Mouse (Mus musculus): ENCODE measurements around the gene Dpf2.

Gene Dpf2

DNA sequence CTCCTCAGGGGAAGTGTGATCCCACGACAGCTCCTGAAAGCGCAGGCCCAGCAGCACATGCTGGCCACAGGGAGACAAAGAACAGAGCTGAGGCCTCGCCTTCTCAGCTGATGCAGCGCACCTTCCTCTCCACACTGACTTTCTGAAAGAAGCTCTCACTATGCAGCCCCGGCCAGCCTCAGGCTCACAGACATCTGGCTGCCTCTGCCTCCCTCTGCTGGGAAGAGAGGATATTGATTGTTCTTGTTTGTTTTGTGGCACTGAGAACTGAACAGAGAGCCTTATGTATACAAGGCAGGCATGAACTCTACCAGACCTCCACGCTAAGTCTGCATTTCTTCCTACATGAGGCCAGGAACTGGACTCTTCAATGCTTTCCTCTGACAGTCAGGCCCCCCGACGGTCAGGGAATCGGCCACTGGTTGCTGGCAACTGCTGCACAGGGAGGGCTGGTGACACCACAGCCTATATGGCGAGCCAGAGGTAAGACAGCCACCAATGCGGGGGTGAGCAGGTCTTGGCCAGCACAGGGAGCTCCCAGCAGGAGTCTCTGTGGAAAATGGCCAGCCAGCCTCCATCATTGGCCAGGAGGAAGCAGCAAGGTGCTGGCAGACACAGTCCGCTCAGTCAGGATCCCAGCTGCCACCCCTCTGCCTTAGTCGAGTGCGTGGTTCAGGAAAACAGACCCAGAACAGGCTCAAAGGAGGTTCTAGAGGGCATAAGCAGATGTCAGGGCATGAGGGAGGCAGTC is 50.3 kb downstream of the Dpf2 start:
- DNase-seq = peak; percentile 89

DNA sequence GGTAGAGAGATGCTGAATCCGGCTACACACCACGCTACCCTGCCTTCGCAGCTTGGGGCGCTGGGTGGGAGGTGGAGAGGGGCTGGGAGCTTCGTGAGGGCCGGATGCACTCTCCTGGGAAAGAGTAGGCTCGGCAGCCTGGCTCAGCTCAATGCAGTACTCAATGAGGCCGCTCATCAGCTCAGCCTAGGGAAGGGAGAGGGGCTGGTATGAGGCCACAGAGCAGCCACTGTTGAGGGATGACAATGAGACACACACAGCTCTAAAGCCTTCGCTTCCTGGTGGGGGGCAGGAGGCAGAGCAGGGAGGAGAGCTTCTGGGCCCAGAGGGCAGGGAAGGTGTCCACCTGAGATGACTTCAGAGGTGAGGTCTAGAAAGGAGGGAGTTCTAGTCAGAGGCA is 56.2 kb downstream of the Dpf2 start:
- no peak for DNase-seq

DNA sequence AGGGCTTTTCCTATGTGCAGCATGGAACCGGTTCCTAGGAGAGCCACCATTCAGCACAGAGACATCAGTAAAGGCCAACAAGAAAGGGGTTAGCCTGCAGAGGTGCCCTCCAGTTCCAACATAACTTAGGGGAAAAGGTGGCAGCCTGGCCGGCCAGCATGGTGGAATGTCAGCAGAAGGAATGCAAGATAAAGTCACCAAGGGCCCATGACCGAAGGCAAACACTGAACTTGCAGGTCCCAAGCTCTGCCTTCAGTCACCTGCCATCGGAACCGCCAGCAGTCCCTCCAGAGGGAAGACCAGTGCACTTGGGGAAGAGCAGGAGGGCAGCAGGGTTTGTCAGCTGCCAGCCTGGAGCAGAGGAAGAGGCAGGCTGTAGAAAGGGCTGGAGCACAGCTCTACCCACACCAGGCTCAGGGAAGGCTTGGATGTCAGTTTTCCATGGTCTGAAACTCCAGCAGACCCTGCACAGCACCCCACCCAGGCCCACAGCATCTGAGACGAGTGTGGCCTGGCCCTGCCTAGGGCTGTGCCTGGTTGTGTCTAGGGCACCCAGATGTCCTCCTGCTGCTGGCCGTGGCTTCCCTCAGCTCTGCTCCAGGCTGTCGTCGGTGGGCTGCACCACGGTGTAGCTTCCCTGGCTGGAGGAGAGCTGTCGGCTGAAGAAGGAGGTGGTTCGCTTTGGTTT is 60.6 kb downstream of the Dpf2 start:
- peak; percentile 93 for DNase-seq

DNA sequence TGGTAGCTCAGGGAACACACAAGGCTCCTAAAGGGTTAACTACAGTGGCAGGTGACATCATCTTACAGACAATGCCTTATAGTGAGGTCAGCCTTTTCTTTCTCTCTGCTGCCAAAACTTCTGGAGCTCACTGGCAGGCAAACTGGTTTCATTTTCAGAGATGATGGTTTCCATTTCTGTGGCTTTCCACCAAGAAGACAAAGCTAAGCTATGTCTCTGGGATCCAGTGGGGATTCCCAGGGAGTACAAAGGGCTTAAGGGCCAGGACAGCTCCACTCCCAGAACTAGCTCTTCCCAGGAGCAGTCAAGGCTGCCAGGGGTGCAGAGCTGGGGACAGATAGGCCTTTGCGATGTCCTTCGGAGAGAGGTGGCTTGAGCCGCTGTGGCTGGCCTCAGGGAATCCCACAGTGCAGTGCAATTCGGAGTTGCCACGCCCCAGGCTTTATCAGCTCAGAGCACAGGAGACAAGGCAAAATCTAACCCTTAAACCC is 61.3 kb downstream of the Dpf2 start:
- DNase-seq = peak; percentile 96

DNA sequence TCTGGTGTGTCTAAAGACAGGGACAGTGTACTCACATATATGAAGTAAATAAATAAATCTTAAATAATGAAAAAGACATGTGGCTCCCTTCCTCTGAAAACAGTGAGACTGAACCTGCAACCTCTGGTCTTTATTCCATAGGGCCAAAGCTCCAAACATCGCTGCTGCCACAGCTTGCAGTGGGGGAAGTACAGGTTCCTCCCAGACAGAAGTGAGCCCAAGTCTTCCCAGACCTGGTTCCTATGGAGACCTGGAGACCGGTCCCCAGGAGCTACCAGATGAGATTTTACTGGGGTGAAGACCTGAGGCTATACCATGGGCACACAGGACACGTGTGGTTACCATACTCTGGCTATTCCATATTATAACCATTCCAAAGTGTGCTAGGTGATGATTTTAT is 62.0 kb downstream of the Dpf2 start:
- DNase-seq = peak; percentile 92

DNA sequence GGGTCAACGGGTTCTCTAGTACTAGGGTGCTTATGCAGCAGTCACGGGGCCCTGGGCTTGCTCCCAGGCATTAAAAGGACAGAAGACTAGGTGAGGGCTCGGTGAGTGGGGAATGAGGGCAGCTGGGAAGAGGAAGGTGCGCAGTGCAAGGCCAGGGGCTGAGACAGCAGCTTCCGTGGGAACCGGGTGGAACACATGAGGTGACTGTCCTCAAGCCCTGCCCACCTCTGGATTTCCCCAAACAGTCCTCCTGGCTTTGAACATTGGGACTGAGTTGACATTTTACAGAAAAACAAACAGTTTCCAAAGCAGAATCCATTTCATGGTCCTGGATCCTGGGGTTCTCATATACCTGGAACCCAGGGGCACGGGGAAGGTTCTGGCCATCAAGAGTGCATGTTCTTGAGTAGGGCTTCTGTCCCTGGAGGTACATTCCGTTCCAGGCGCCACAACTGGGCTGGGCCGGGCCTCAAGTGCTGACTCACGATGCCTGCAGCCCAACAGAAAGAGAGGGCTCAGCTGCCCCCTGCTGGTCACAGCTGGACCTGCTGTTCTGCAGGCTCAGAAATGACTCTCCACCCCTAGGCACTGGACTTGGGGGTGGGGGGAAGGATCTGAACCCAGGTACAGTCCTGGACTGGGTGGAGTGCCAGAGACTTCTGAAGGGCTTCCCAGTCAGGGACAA is 62.8 kb downstream of the Dpf2 start:
- peak; percentile 99 for DNase-seq

DNA sequence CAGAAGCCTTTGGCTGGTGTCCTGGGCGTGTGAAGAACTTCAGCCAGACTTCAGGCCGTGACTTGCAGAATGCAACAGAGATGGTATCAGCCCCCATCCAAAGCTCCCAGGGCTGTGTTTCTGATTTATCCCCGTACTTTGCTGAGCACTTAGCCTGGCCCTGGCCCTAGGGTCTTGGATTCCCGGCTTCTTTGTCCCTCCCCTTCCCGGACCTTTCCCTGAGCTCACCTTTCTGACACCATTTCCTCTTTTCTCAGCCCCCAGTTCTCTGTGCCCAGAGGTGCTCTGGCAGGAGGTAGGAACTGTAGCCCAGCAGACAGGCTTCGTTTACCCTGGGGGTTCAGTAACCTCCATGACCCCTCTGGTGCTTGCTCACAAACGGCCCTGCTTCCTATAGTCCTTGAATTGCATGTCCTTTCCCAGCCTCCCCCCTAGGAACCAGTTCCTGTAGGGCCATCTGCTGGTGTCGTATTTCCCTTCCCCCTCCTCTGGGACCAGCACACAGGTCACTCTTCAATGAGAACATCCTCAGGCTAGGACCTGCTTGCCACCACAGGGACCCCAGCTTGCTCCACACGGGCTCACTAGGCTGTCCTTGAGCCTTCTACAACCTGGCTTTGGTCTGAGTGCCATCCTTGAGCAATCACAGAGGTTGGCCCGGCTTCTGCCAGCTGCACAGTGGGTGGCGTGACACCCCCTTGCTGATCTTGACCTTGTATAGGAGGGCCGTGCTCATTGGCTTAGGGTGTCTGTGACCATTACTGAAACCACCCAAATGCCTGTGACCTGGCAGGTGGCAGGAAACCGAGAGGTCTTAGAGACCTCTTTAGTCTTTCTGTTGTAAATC is 63.8 kb downstream of the Dpf2 start:
- peak; percentile 98 for DNase-seq

DNA sequence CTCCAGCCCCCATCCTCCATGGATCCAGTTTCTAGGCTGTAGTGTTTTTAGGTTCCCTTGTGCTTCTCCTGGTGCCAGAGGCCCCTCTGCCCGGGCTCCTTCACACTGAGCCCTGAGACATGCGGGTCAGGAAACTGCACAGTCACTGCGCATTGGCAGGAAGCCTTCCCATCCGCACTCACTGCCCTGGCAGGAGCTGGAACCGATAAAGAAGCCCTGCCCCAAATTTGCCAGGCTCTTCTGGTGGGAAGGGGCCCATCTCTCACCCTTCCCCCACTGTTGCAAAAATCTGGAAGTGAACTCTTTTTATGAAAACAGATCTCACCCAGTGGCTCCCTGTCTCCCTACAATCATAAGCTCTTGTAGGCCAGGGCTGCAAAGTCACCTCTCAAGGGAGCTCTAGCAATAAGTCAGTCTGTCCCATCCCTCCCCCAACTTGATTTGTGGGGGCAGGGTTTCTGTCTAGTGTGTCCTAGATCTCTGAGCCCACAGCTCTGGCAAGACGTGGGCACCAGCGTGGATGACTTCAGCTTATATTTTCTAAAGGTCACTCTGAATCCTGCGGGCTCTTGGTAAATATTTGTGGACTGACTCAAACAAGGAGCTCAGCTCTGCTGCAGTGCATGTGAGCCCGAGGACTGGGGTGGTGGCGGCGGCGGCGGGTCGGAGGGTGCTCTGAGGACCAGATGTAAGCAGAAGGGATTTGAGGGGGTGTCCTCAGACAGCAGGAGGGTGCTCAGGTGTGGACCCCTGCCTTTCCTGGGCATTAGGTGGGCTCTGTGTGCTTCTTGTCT is 64.6 kb downstream of the Dpf2 start:
- DNase-seq = peak; percentile 99

DNA sequence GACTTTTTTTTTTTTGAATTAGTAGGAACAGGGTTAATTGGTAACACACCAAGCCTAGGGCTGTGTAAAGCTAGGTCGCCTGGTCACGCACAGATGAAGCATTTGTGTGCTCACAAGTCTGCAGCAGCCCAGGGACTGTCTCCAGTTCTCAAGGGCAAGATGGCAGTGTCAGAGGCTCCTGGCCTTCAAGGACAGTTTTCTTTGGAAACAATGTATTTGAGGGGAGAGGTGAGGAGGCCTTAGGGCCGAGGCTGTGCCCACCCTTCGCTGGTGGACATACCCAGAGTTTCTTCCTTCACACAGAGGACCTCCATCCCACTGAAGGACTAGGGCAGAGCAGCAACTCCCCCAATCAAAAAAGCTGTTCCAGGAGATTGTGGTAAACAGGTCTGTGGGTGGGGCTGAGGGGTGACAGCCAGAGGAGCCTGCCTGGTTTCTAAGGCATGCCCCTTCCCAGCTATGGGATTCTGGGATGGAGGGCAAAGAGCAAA is 65.5 kb downstream of the Dpf2 start:
- peak; percentile 97 for DNase-seq

DNA sequence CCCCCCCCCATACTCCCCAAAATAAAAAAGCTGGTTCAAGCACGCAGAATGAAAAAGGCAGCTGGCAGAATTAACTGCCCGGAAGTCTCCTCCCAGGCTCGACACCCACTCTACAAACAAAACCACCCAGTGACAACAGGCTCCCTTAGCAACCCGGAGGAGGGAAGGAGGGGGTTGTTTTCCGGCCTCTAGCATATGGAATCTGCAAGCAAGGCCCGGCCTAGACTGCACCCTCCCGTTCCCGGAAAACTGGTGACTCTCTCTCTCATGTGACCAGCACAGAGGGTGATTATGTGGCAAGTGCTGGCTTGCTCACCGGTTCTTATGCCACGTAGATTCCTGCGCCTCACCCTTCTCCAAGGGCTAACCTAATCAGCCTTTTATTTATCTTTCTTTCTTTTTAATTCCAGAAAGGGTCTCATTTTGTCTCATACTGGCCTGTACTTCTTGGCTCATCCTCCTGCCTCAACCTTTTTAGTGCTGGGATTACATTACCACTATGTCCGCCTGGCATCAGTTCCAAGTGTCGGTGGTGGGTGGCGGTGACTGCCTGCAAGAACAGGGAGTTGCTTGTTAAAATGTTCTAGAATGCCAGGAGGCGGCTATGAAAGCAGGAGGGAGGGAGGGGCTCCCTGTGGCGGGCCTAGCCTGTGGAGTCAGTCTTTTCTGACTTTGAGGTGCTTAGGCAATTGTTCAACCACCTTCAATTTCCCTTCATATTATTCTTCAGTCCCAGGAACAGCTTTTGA is 66.1 kb downstream of the Dpf2 start:
- peak; percentile 100 for DNase-seq
